In the genomic region with DNA sequence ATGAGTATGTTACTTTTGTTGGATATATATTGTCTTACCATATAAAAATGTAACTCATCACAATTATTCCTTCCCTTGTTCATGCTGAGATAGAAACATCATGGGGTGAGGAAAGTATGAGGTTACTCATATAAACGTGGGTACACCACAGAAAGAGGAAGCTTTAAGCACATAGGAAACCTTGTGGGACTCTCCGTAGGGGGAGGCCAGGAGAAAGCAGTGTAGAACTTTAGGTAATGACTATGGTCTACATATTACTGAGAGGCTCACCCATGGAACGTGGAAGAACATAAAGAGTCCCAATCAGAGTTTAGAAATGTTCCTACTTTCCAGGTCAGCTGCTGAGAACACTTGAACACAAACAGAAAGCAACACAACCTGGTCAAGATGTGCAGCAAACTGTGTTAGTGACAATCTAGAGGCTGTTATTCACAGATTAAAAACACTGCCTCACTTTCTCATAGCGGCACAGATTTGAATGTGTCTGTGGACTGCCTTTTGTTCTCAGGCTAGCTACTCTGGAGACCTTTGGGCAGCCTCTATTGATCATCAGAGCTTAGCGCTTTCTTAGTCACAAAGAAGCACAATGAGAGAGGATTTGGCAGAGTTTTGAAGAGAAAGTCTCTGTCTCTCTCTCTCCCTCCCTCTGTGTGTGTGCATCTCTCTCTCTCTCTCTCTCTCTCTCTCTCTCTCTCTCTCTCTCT, we compare ENCODE assay signal across 1 mouse cellular context.
TF ChIP-seq lines count a peak whose summit lies in the region.

No protein-coding gene starts in this region.

TF ChIP-seq in MEL, 35 proteins besides CTCF, POLR2A, EP300 and RAD21 (continued from another document):
- TF ChIP-seq MAFK (IDR thresholded peaks at IDR 0.05; ENCODE audit: borderline replicate concordance, low read depth, low read length) (0 out of 2 replicates have a peak, but pooled peaks have one; percentile 4), GABPA (IDR thresholded peaks at IDR 0.05; ENCODE audit: low read depth, low read length) (no peak), UBTF (IDR thresholded peaks at IDR 0.05; ENCODE audit: borderline replicate concordance, insufficient read depth, low read depth, low read length) (no peak), BHLHE40 (IDR thresholded peaks at IDR 0.05; ENCODE audit: borderline replicate concordance, low read depth, low read length) (no peak), NRF1 (IDR thresholded peaks at IDR 0.05; ENCODE audit: insufficient read depth, low read depth, low read length, poor library complexity, severe bottlenecking) (no peak), MAZ (IDR thresholded peaks at IDR 0.05; ENCODE audit: low read depth, low read length) (no peak), USF1 (IDR thresholded peaks at IDR 0.05; ENCODE audit: low read depth, low read length) (no peak), ZNF384 (IDR thresholded peaks at IDR 0.05; ENCODE audit: low read depth, low read length) (no peak), CHD2 (IDR thresholded peaks at IDR 0.05; ENCODE audit: low read length) (no peak), CHD1 (IDR thresholded peaks at IDR 0.05; ENCODE audit: low read depth, low read length) (no peak), TAL1 (IDR thresholded peaks at IDR 0.05; ENCODE audit: low read length) (no peak), ZC3H11A (IDR thresholded peaks at IDR 0.05; ENCODE audit: low read depth, low read length) (no peak), E2F4 (IDR thresholded peaks at IDR 0.05; ENCODE audit: borderline replicate concordance, low read depth, low read length) (no peak), GATA1 (IDR thresholded peaks at IDR 0.05; ENCODE audit: low read depth, low read length) (no peak), MAX (IDR thresholded peaks at IDR 0.05; ENCODE audit: low read length) (no peak), SMC3 (IDR thresholded peaks at IDR 0.05; ENCODE audit: low read depth, low read length) (no peak), NELFE (IDR thresholded peaks at IDR 0.05; ENCODE audit: low read depth, low read length) (no peak), POLR2AphosphoS5 (IDR thresholded peaks at IDR 0.05; ENCODE audit: borderline replicate concordance, low read depth, low read length) (no peak), KAT2A (conservative IDR thresholded peaks at IDR 0.05; ENCODE audit: low read depth, low read length) (no peak), ZMIZ1 (IDR thresholded peaks at IDR 0.05; ENCODE audit: low read depth, low read length) (no peak), MYC (IDR thresholded peaks at IDR 0.05; ENCODE audit: low read depth, low read length) (0 out of 2 replicates have a peak, but pooled peaks have one; percentile 15), TBP (IDR thresholded peaks at IDR 0.05; ENCODE audit: low read depth, low read length) (no peak), MXI1 (IDR thresholded peaks at IDR 0.05; ENCODE audit: low read depth, low read length) (0 out of 2 replicates have a peak, but pooled peaks have one; percentile 20), TCF12 (IDR thresholded peaks at IDR 0.05; ENCODE audit: low read depth, low read length) (no peak)
TF ChIP-seq in MEL: peak in this region for 4.
